Mouse (Mus musculus) G1E (cell line): ENCODE results near the gene Larp6. TPM values are rescaled to one million over a fixed set of nuclear protein-coding genes. Genes with fewer than 3 reads are reported as not detected.

ENCODE experiments used
- ATAC-seq: 2 replicates; pipeline ENCODE4 v1.8.0; 2016; ENCODE audit warnings: mild to moderate bottlenecking; ENCODE audit not compliant: insufficient number of reproducible peaks, poor library complexity, low FRiP score, severe bottlenecking; ENCODE audit errors: extremely low read depth
- DNase-seq: peaks from one replicate; pipeline ENCODE4 v3.0.0; 2012; ENCODE audit warnings: low spot score
- H3K27me3 ChIP-seq: 2 replicates; pipeline ENCODE4 v1.6.1; 2012; ENCODE audit warnings: mild to moderate bottlenecking, low read length, inconsistent platforms; ENCODE audit not compliant: insufficient read depth
- H3K36me3 ChIP-seq: replicated peaks from 2 replicates; pipeline ENCODE3; 2012; ENCODE audit warnings: mild to moderate bottlenecking, inconsistent platforms
- H3K4me1 ChIP-seq: 2 replicates; pipeline ENCODE4 v1.6.1; 2012; ENCODE audit warnings: low read depth, low read length, inconsistent platforms, mixed read lengths; ENCODE audit not compliant: insufficient read depth
- H3K4me3 ChIP-seq: 2 replicates; pipeline ENCODE4 v1.5.1; 2012; ENCODE audit warnings: low read depth, mild to moderate bottlenecking, inconsistent platforms, low read length, moderate library complexity, mixed read lengths
- H3K9me3 ChIP-seq: replicated peaks from 2 replicates; pipeline ENCODE4 v1.6.1; 2012; ENCODE audit warnings: inconsistent platforms
- CTCF ChIP-seq: IDR thresholded peaks from 2 replicates; pipeline ENCODE4 v1.5.1; 2012; ENCODE audit warnings: low read depth, low read length, inconsistent platforms, mixed read lengths
- GATA1 ChIP-seq: IDR thresholded peaks from 2 replicates; pipeline ENCODE4 v1.6.1; 2012; ENCODE audit warnings: borderline replicate concordance, low read length, inconsistent platforms, mixed read lengths
- GATA2 ChIP-seq: IDR thresholded peaks from 2 replicates; pipeline ENCODE4 v1.6.1; 2012; ENCODE audit warnings: low read depth, low read length, inconsistent platforms, borderline replicate concordance
- POLR2AphosphoS5 ChIP-seq: IDR thresholded peaks from 2 replicates; pipeline ENCODE4 v1.6.1; 2012; ENCODE audit warnings: low read depth, low read length, inconsistent platforms; ENCODE audit not compliant: insufficient replicate concordance
- TAL1 ChIP-seq: conservative IDR thresholded peaks from 2 replicates; pipeline ENCODE4 v1.6.1; 2012; ENCODE audit warnings: low read depth, low read length, inconsistent platforms, mixed read lengths
- polyA plus RNA-seq: library from polyadenylated mRNA; stranded (reverse); fragments of >175 nt; gene quantifications from 2 replicates; pipeline ENCODE4 v1.2.3, GENCODE M21; 2012
- total RNA-seq, 2 experiments: library from RNA; stranded (forward) in 1 of 2; stranded (reverse) in 1 of 2; fragments of 200-1000 nt in 1 of 2; fragments of >200 nt in 1 of 2; fragmentation: Nextera tagmentation in 1 of 2; gene quantifications; 2 replicates each; pipeline ENCODE4 v1.2.3; 2014 to 2017

Gene Larp6
- total and polyA plus RNA-seq, 3 experiments = not detected

GRCm38 (mm10) chr9:60709721-60710120 is 3.1 kb upstream of the Larp6 start:
- Histone ChIP-seq H3K9me3 (no peaks in the 10 kb centered on the region), H3K36me3 (no peaks in the 10 kb centered on the region), H3K27me3 (no peaks in the 10 kb centered on the region), H3K4me3 (no peak overlapping the region), H3K4me1 (no peaks in the 10 kb centered on the region)
- TF ChIP-seq GATA1 = no peak
- no peak for TF ChIP-seq POLR2AphosphoS5
- no peak for TF ChIP-seq CTCF
- no peak for TF ChIP-seq TAL1
- TF ChIP-seq GATA2 = no peak
- ATAC-seq (no peak), DNase-seq (no peak)

GRCm38 (mm10) chr9:60712011-60712410 is 778 bp upstream of the Larp6 start:
- Histone ChIP-seq H3K4me3 (no peak overlapping the region), H3K4me1 (no peaks in the 10 kb centered on the region), H3K9me3 (no peaks in the 10 kb centered on the region), H3K27me3 (no peaks in the 10 kb centered on the region), H3K36me3 (no peaks in the 10 kb centered on the region)
- ATAC-seq (no peak), DNase-seq (no peak)
- TF ChIP-seq TAL1 = no peak
- TF ChIP-seq CTCF = no peak
- no peak for TF ChIP-seq GATA2
- no peak for TF ChIP-seq POLR2AphosphoS5
- TF ChIP-seq GATA1 = no peak

GRCm38 (mm10) chr9:60713616-60714015 is 827 bp downstream of the Larp6 start:
- Histone ChIP-seq H3K4me3 (no peak overlapping the region), H3K36me3 (no peaks in the 10 kb centered on the region), H3K4me1 (no peaks in the 10 kb centered on the region), H3K27me3 (no peaks in the 10 kb centered on the region; the same call in 1 of the 2 replicates), H3K9me3 (no peaks in the 10 kb centered on the region)
- ATAC-seq (no peak), DNase-seq (no peak)
- TF ChIP-seq CTCF (no peak), GATA1 (no peak), POLR2AphosphoS5 (no peak), GATA2 (no peak), TAL1 (no peak)

GRCm38 (mm10) chr9:60714191-60714590 is 1.4 kb downstream of the Larp6 start:
- DNase-seq = no peak
- no peaks in the 10 kb centered on the region for H3K9me3 ChIP-seq
- H3K4me1 ChIP-seq = no peaks in the 10 kb centered on the region
- H3K4me3 ChIP-seq = no peak overlapping the region
- no peaks in the 10 kb centered on the region; the same call in 1 of the 2 replicates for H3K27me3 ChIP-seq
- TF ChIP-seq TAL1 (no peak), GATA1 (no peak), POLR2AphosphoS5 (no peak), CTCF (no peak), GATA2 (no peak)
- no peaks in the 10 kb centered on the region for H3K36me3 ChIP-seq
- no peak for ATAC-seq

- DNase-seq (no peak), ATAC-seq (no peak)
- no peak for TF ChIP-seq CTCF
- no peak for TF ChIP-seq POLR2AphosphoS5
- no peak for TF ChIP-seq TAL1
- H3K9me3 ChIP-seq = no peaks in the 10 kb centered on the region
- H3K4me1 ChIP-seq = no peaks in the 10 kb centered on the region
- no peaks in the 10 kb centered on the region; the same call in 1 of the 2 replicates for H3K27me3 ChIP-seq
- H3K36me3 ChIP-seq = no peaks in the 10 kb centered on the region
- H3K4me3 ChIP-seq = no peak overlapping the region
Measured at GRCm38 (mm10) chr9:60715271-60715670, 2.5 kb downstream of the Larp6 start.

GRCm38 (mm10) chr9:60715828-60716227 is 3.0 kb downstream of the Larp6 start:
- H3K4me3 ChIP-seq = no peak overlapping the region
- H3K27me3 ChIP-seq = no peaks in the 10 kb centered on the region; the same call in 1 of the 2 replicates
- ATAC-seq = no peak
- TF ChIP-seq CTCF = no peak
- no peak for TF ChIP-seq POLR2AphosphoS5
- TF ChIP-seq GATA1 = no peak
- TF ChIP-seq GATA2 = no peak
- no peak for TF ChIP-seq TAL1
- no peaks in the 10 kb centered on the region for H3K9me3 ChIP-seq
- no peaks in the 10 kb centered on the region for H3K4me1 ChIP-seq
- H3K36me3 ChIP-seq = no peaks in the 10 kb centered on the region
- DNase-seq = no peak

- Histone ChIP-seq H3K27me3 (no peaks in the 10 kb centered on the region; the same call in 1 of the 2 replicates), H3K4me1 (no peaks in the 10 kb centered on the region), H3K9me3 (no peaks in the 10 kb centered on the region), H3K4me3 (no peak overlapping the region), H3K36me3 (no peaks in the 10 kb centered on the region)
- DNase-seq (no peak), ATAC-seq (no peak)
- TF ChIP-seq CTCF (peak; percentile 34), POLR2AphosphoS5 (no peak), GATA1 (no peak)
Measured at GRCm38 (mm10) chr9:60718284-60718683, 5.5 kb downstream of the Larp6 start.
